Mouse (Mus musculus): ENCODE measurements around the gene Map3k13.
A peak's percentile ranks its signal among the peaks of the same experiment; 100 is the strongest.

Map3k13 gene

DNA sequence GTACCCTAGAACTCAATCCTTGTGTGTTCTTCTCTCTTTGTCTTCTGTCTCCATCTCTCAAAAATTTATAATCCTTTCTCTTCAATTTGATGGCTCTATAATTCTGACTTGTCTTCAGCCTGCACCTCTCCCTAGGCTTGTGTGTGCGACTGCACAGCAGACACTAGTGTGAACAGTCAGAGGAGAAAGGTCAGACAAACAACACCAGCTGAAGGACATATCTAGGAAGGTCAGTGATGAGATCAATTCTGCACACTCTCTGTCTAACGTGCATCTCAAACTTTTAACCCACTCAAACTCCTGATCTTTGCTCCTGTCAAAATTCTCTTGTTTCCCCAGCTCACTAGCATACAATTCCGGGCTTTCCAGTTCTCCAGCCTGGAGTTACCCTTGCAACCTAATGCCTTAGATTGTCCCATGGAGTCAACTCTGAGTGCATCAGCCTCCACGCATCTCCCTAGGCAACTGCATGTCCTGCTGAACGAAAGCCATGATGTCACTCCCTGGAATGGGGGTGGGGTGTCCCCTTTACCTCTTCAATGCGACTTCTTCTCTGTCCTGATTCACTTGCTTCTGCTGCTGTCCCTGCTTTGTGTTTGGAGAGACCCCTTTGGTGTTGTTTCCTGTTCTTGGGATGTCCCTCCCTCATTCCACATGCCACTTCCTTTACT is 19.2 kb downstream of the Map3k13 start:
- DNase-seq, result no peak

- peak; percentile 57 for DNase-seq
These were observed 20.9 kb downstream of the Map3k13 start for GRCm38 (mm10) chr16:21814861-21815668.

DNA sequence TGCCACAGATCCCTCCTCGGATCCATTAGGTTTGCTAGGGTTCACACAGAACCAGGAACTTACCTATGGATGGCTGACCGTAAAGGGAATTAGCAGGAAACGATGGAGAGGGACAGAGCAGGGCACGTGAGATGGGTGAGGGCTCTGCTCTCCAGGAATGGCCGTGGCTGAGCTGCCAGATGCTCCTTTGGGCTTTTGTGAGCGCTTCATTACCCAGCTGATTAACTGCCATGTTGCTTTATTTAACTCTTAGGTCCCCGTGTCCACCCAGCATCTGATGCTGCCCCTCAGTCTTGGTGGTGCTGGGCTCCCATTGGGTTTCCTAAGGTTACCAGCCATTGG is 21.5 kb downstream of the Map3k13 start:
- DNase-seq, result no peak

DNA sequence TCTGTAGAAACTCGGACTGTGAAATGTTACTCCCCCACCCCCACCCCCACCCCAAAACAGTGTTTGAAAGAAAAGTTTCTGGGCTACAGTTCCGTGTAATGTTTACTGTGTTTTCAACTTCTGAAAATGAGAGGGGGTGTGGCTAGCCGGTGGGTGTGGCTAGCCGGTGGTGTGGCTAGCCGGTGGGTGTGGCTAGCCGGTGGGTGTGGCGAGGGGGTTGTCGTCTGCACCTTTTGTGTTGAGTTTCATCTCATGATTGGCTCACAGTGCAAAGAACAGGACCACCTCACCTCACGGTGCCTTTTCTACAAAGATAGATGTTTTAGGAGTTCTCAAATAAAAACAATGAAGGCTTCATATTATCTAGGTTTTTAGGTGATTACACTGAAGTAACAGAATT is 24.0 kb downstream of the Map3k13 start:
- peak; percentile 36 for DNase-seq

DNA sequence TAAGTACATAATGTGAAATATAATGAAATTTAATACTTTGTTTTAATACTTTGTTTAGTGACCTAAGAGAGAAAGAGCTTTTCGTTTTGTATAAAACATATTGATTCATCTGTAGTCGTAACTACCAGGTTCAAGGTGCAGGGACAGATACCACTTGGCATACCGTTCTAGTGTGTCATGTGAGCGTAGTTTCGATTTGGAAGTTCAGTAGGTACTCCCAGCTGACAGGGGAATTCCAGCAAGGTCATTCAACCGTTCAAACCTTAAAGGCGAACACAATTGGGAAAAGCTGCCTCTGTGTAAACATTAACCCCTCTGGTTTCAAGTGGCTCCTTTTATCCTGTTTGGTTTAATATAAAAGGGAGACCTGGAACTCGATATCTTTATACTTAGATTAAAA is 24.5 kb downstream of the Map3k13 start:
- DNase-seq, result no peak

DNA sequence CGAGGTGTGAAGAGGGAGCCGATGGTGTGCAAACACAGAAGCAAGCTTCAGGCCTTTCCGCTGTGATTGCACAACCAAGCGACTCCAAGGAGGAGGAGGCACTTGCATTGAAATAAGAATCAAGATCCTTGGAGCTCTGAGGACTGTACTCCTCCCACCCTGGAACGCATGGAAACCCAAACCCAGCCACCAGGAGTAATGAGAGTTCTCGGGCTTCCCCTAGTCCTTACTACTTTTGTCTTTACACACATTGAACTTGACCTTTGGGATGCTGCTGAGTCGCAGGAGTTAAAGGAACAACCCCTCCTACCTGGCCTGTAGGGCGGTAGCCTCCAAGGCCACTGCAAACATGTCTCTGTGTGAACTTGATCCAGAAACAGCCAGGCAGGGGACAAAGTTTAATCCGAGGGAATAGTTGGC is 31.5 kb downstream of the Map3k13 start:
- DNase-seq, result no peak

GRCm38 (mm10) chr16:21827153-21827552 is 33.0 kb downstream of the Map3k13 start:
- DNase-seq, result no peak

DNA sequence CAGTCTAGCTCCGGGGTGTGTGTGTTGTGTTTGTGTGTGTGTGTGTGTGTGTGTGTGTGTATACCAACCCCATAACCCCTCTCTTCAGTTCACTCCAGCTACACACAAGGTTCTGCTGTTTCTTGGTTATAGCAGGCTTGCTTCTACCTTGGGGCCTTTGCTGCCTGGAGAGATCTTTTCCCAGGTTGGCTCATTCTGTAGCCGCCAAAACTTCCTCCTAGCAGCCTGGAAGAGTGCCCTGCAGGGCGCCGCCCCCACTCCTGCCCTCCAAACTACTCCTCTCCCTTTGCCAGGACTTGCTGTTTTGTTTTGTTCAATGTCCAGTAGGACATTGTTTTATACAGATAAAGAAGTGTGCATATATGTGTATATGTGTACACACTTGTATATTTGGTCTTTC is 33.4 kb downstream of the Map3k13 start:
- DNase-seq, result no peak

DNA sequence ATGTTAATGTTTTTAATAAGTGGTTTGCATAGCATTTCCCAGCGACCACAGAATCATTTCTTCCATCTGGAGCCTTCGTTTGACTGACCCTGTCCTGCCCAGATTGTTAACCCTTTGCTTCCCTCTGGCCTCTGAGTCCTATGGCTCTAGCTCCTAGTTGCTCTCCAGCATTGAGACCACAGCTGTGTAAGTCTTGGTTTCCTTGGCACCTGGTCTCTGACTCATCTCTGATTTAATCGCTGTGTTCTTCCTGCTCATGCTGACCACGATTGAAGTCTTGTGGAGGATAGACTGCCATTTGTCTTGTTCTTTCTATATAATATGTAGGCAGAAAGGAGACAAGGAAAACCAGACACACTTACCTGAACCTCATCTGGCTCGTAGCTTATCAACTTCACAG is 35.6 kb downstream of the Map3k13 start:
- DNase-seq, result no peak

DNA sequence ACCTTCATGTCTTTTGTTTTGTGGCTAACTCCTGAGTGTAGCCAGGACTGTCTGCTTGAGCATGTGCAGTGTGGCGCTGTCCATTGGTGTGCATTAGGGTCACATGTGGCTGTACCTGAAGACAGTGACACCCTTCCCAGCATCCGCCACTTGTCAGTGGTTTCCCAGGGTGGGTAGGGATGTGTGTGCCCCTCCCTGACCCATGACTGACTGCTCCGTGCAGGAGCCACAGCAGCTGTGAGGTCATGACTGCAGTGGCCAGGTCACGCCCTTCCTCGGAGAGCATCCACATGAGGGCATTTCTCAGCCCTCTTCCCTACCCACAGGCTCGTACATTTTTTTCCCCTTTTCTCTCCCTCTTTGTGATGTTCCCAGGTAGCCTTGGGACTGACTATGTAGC is 36.6 kb downstream of the Map3k13 start:
- DNase-seq, result no peak

DNA sequence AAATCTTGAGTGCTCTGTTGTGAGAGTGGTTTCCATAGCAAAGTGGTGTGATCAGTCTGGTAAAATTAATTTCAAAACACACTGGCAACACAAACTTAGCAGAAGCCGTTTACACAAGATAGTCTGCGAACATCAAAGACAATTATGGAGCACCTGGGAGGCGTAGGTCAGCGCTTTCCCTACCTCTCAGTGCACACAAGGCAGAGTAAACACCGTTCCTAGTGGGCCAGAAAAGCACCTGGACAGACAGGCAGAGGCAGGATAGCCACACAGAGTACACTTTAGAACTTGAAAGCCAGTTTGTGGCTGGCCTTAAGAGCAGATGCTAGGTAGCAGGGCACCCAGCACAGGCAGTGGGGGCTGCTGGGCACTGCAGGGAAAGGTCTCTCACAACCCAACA is 37.6 kb downstream of the Map3k13 start:
- no peak for DNase-seq

GRCm38 (mm10) chr16:21833469-21833868 is 39.3 kb downstream of the Map3k13 start:
- DNase-seq, result no peak

- no peak for DNase-seq
These were observed 39.8 kb downstream of the Map3k13 start for GRCm38 (mm10) chr16:21833970-21834369.

- no peak for DNase-seq
These were observed 40.9 kb downstream of the Map3k13 start for GRCm38 (mm10) chr16:21834866-21835583.

DNA sequence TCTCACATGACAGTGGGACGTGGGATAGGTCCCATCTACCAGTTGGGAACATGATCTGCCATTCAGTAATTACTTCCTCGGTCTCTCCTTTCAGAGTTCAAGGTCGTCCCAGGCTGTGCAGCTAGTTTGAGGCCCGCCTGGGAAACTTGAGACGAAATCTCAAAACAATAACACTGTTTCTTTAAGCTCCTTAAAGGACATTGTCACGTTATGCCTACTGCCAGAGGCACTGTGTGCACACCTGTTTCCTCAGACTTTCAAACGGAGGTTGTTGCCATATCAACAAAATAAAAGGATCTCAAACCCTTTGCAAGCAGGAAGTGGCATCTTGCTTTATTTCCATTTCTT is 41.4 kb downstream of the Map3k13 start:
- DNase-seq, result no peak

- no peak for DNase-seq
These were observed 42.3 kb downstream of the Map3k13 start for GRCm38 (mm10) chr16:21836311-21837072.

DNA sequence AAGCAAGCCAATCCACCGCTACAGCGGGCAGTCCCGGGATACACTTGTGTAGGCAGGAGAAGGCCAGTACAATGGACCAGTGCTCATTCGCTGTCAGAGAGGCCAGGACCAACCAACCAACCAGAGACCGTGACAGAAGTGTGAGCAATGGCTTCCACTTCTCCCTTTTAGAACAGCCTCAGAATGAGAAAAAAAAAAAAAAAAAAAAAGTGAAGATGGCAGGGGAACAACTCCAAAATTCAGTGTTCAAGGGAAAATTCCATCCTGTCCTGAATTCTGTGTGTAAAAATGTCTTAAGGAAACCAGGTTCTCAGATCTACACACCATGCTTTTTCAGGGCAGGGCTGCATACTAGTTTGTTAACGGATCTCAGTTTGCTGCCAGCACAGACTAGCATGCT is 43.5 kb downstream of the Map3k13 start:
- no peak for DNase-seq

- DNase-seq, result peak; percentile 57
These were observed 51.9 kb downstream of the Map3k13 start for GRCm38 (mm10) chr16:21845800-21846671.

DNA sequence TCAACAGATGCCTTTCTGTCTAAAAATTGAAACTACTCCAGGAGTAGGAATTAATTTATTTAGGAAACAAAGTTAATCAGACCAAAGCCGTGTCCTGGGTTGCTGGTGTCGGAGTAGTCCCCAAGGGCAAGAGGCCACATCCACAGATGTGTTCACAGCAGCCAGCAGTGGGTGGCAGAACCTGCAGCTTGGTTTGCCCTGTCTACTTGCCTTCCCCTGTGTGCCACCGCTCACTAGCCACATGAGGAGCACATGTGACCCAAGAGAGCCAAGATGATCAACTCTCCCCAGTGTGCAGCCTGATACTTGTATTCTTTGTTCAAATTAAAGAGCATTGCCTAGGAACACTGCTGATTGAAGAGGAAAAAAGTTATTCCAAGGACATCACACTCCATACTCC is 54.3 kb downstream of the Map3k13 start:
- DNase-seq, result no peak

GRCm38 (mm10) chr16:21848847-21849246 is 54.7 kb downstream of the Map3k13 start:
- DNase-seq, result no peak

DNA sequence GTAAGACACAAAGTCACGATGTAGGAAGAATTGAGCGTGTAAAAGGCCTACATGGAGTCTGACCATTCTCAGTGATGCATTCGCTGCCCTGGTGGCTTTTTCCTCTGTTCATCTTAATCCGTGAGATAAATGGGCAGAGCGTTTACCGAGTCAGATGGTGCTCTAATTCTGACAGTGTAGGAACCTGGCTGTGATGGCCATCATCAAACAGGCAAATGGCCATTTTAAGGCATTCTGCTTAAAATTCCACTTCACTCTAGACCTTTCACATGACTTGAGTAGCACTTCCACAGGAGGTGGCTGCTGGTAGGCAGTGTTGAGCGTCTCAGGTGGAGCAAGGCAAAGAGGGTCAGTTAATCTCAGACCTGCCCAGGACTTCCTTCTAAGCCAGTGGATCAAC is 58.2 kb downstream of the Map3k13 start:
- no peak for DNase-seq

GRCm38 (mm10) chr16:21853446-21853941 is 59.3 kb downstream of the Map3k13 start:
- DNase-seq, result no peak
